Mouse (Mus musculus): ENCODE results near the gene Olfr707.
"Not testable (repeated sequence)": the region's sequence is repeated elsewhere in the genome, so short reads cannot be mapped to it uniquely, and the experiment has no call there.

Olfr707 gene

DNA sequence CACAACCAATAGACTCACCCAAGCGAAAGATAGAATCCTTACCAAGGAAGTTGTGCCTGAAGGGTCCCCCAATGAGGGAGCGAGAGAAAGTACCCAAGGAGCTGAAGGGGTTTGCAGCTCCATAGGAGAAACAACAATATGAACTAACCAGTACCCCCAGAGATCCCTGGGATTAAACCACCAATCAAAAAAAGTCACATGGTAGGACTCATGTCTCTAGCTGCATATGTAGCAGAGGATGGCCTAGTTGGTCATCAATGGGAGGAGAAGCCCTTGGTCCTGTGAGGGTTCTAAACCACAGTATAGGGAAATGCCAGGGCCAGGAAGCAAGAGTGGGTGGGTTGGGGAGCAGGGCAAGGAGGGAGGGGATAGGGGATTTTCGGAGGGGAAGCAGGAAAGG, at the start of gene Olfr707:
Gene Olfr707 (minus strand): TSS at position 101 of the 400 bp plus-strand sequence.
- DNase-seq, result not testable (repeated sequence)

DNA sequence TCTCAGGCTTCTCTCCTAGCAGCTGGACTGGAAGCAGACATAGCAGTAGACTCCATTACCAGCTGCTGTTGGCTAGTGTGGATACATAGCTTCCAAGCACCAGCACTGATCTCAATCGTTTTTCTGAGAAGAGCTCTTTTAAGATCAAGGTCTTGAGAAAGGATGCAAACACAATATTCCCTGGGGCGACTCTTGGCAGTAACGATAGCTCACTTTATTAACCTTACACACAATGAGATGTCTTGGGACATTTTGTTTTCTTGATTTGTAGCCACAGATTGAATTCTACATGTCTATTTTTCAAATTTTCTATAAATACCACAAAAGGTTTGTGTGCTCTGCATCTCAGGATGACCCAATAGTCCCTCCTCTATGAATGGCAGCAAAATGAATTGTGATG, 47.2 kb upstream of the Olfr707 start, which contains the start of gene Olfr710:
Gene Olfr710 (minus strand): TSS at position 101 of the 400 bp plus-strand sequence.
- DNase-seq, result no peak

DNA sequence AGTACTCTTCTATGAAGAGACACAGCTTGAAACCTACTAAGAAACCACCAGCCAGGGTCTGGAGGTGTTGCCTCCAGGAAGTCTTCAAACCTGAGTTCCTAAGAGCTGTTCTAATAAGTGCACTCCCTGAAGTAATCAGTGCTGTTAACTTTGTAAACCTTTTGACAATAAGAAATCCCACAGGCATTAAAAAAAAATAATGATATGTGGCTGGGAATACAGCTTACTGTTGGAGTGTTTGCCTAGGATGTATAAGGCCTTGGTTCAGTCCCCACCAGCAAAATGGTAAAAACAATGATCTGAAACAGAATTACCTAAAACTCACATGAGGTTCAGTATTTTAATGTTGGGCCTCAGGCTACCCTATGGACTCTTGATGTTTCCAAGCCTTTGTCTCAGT, 31.1 kb upstream of the Olfr707 start, which contains the start of gene Olfr709-ps1:
Gene Olfr709-ps1 (minus strand): TSS at position 101 of the 400 bp plus-strand sequence.
- no peak for DNase-seq

- DNase-seq, result not testable (repeated sequence)
Measured at GRCm38 (mm10) chr7:106920961-106921360, 19.9 kb upstream of the Olfr707 start.

GRCm38 (mm10) chr7:106907676-106908075, 6.6 kb upstream of the Olfr707 start, which contains the start of gene Olfr1532-ps1:
Gene Olfr1532-ps1, plus strand, starts transcription at chr7:106908001.
- no peak for DNase-seq

GRCm38 (mm10) chr7:106888062-106888461, 13.0 kb downstream of the Olfr707 start, which contains the start of gene Olfr706:
Gene Olfr706, minus strand, starts transcription at chr7:106888162.
- no peak for DNase-seq

DNA sequence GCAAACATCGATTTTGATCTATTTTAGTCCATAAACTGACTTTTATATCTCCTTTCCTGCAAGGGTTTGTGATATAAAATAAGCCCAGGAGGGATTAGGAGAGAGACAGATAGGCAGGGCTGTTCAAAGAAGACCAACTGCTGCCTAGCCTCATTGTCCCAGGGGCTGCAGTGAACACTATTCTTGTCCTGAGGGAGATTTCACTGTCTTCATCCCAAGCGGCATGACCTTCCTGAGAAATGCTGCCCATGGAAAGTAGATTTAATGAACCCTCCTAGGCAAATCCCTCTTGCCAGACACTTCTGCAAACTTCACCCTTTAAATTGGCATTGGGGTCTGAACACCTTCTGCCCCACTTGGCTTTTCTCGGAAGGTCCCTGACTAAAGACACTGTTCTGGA, 24.2 kb downstream of the Olfr707 start, which contains the start of gene Olfr705:
Gene Olfr705 (minus strand): TSS at position 101 of the 400 bp plus-strand sequence.
- no peak for DNase-seq

GRCm38 (mm10) chr7:106862885-106863284, 38.2 kb downstream of the Olfr707 start, which contains the start of gene Olfr704:
Gene Olfr704, plus strand, starts transcription at chr7:106863185.
- no peak for DNase-seq

DNA sequence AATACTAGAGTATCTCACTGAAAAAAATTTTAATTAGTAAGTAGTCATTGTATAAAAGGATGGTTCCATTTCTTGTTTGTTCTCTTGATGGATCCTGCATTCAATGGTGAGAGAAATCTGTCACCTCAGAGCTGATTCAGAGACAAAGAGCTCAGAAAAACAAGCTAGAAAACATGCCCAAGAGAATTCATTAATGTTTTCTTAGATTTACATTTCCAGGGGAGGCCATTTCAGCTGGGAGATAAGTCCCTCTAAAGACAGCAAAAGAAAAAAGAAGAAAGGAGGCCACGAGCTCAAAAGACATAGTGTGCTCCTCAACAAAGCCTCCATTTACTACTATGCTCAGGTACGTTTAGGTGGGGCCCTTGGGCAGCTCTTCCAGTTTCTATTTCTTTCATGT, 58.0 kb downstream of the Olfr707 start, which contains the start of gene Olfr703:
Gene Olfr703 (plus strand): TSS at position 301 of the 400 bp plus-strand sequence.
- no peak for DNase-seq

Data from lung, postnatal 4 days (tissue).